Mouse (Mus musculus): ENCODE measurements around the gene Anks1b. TPM values are rescaled to one million over a fixed set of nuclear protein-coding genes. Genes with fewer than 3 reads are reported as not detected.

Anks1b gene
- total RNA-seq, 1 experiment from 2014 or later, result not detected

DNA sequence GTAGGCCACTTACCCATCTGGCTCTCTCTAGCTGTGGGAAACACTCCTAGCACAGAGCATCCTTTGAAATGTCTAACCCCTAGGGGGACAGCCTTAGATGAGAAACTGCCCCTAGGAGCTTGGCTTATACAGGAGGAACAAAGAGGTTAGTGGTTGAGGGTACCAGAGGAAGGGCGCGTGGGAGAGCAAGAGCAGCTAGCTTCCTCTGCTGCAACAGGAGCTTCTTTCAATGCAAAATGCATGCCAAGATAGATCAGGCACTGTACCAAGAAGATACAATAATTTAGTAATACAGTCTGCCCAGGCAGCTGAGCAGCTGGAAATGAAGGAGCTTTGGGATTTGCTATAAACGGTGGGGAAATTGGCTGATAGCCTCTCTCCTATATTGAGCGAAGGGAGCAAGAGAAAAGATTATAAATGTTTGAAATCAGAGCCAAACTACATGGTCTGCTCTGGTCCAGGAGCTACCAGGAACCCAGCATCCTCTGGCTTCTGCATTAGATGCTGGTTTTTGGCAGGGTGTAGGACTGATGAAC lies 621.7 kb downstream of the Anks1b start:
- no peak for ATAC-seq (replicated peaks; ENCODE audit: low read depth, poor library complexity, severe bottlenecking)

DNA sequence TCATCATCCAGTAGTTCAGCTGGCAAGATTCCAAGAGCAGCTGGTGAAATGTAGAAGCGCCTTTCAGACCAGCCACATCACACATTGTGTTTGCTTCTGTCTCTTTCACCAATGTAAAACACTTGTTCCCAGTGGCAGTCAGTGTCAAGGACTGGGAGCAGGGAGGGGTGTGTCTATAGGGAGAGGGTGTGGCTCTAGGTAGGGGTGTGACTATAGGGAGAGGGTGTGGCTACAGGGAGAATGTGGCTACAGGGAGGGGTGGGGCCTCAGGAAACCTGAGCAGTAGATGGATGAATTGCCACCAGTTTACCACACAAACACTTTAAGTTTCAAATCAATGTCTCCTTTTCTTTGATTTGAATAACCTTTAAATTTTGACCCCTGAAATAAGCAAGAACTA lies 634.3 kb downstream of the Anks1b start:
- ATAC-seq (replicated peaks; ENCODE audit: low read depth, poor library complexity, severe bottlenecking), result no peak

- no peak for ATAC-seq (replicated peaks; ENCODE audit: low read depth, poor library complexity, severe bottlenecking)
Measured at GRCm38 (mm10) chr10:90512801-90513200, 639.5 kb downstream of the Anks1b start.

GRCm38 (mm10) chr10:90531813-90532212 lies 658.5 kb downstream of the Anks1b start:
- no peak for ATAC-seq (replicated peaks; ENCODE audit: low read depth, poor library complexity, severe bottlenecking)

- ATAC-seq (replicated peaks; ENCODE audit: low read depth, poor library complexity, severe bottlenecking), result no peak
Measured at GRCm38 (mm10) chr10:90535370-90535769, 662.1 kb downstream of the Anks1b start.

- ATAC-seq (replicated peaks; ENCODE audit: low read depth, poor library complexity, severe bottlenecking), result no peak
Measured at GRCm38 (mm10) chr10:90546635-90547034, 673.3 kb downstream of the Anks1b start.

DNA sequence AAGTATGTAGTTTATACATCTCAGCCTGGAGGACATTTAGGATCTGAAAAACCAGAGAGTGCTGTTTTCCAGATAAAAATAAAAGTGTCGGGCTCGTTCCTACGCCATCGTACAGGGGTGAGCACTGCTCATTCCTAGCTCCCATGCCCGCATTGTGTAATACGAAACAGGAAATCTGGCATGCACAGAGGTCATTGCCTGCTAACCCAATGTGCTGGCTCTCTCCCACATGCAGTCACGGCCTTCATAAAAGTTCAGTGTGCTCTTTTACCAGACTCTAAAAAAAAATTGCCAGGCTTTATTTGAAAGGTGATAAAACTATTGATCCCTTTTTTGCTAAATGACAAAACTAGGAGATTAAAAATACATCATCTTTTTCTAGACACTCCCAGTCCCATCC lies 689.6 kb downstream of the Anks1b start:
- no peak for ATAC-seq (replicated peaks; ENCODE audit: low read depth, poor library complexity, severe bottlenecking)

DNA sequence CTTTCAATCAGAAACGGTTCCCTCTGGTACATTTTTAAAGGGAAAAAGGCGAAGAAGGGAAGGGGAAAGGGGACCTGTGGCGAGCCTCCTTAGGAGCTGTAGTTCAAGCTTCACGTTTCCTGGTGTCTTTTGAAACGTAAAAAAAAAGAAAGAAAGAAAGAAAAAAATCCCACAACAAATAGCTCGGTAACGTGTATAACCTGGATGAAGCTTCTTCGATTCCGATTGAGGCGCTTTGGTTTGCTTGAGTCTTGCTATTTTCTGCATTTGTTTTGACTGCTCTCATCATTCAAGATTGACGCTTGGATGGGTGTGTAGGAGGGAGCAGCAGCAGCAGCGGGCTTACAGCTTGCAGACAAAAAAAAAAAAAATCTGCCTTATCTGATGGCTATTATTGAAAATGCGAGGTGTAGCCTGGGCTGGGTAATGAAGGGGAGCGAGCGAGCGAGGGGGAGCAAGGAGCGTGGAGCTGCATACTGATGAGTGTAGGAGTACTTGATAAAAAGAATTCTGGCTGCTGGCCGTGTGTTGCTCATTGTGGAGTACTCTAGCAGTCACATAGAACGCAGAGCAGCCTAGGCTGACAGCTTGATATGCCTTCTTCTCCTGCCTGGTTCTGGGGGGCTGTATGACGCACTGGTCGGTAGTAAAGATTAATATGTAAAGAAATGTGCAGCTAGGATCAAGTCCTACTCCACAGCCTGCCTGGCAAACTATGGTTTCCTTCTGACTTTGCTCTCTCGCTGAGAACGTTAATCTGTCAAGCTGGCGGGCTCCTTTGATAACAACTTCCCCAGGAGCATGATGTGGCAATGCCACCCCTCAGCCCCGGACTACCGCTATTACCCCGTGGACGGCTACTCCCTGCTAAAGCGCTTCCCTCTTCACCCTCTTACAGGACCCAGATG lies 703.1 kb downstream of the Anks1b start:
- peak; percentile 52; the same call in 1 of the 2 replicates for ATAC-seq (replicated peaks; ENCODE audit: low read depth, poor library complexity, severe bottlenecking)

- no peak for ATAC-seq (replicated peaks; ENCODE audit: low read depth, poor library complexity, severe bottlenecking)
Measured at GRCm38 (mm10) chr10:90577099-90577461, 703.8 kb downstream of the Anks1b start.

DNA sequence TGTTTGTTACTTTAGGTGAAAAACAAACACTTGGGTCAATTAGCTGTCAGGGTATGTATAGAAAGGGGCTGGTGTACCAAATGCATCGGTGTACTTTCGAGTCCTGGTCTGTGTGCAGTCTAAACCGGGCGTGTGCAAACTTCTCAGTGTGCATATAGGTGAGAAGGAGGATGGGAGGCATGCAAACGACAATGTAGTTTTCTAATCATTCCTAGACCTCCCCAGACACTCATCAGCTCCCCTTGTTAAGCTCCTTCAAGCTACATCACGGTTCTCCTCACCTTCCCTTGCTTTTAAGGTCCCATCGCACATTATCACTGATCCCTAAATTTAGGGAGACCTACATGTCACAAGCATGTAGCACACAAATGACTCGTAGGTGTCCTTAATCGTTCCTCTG lies 704.5 kb downstream of the Anks1b start:
- no peak for ATAC-seq (replicated peaks; ENCODE audit: low read depth, poor library complexity, severe bottlenecking)

DNA sequence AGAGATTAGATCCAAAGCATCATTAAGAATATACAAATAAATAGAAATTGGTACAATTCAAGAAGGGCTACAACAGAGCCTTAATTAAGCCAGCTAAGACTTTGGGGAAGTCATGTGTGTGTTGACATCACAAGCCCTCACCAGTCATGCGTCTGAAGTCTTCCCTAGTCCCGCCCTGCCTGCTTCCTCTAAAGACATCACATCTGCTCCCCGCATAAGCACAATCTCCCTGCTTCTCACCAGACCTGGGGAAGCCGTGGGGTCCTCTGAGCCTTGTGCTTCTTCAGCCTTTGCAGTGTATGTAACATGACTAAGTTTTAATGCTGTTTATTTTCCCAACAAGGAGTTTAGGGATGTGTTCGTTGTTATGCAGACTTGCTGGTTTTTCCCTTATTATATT lies 706.7 kb downstream of the Anks1b start:
- no peak for ATAC-seq (replicated peaks; ENCODE audit: low read depth, poor library complexity, severe bottlenecking)

DNA sequence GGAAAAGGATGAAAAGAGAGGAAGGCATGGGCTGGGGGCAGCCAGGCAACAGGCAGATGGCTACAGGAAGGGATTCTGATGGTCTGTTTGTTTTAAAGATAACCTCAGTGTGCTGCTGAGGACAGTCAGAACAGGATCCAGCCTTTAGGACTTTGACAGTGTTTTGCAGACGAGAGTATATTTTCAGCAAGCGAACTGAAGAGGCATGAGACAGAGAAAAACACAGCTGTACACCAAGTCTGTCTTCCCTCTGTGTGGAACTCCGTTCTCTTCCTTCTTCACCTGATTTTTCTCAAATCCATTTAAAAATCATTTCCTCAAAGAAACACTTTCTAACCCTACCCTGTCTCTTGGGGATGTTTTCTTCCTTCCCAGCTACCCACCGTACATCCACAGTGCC lies 710.7 kb downstream of the Anks1b start:
- ATAC-seq (replicated peaks; ENCODE audit: low read depth, poor library complexity, severe bottlenecking), result no peak

DNA sequence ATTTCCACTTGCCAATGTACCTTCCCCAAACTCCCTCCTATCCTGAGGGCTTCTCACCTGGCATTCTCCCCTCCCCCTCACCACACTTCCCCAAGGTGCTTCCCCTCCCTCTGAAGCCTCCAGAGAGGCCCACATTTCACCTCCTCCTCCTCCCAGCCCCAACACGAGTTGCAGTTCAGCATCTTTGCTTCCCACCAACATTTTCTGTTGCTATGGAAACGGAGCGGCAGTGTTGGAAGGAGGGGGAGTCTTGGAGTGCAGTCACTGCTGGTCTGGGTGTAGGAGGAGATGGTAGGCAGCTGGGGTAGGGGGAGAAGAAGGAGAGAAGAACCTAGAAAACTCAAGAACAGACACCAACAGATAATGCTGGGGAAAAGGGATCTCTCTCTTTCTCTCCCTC lies 722.8 kb downstream of the Anks1b start:
- no peak for ATAC-seq (replicated peaks; ENCODE audit: low read depth, poor library complexity, severe bottlenecking)

DNA sequence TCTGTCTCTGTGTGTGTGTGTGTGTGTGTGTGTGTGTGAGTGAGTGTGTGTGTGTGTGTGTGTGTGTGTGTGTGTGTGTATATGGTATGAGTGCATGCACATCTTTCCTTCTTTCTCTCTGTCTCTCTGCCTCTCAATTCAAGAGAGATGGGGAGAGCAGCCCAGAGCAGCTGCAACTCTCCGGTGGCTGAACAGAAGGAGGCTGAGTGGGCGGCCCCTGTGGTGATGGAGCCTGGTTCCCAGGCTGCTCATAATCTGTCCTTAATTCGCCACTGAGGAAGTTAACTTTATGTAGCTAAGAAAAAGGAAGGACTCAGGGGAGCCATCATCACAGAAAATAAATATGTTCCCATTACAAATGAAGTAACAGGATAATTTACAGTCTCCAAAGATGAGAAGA lies 723.3 kb downstream of the Anks1b start:
- no peak for ATAC-seq (replicated peaks; ENCODE audit: low read depth, poor library complexity, severe bottlenecking)

DNA sequence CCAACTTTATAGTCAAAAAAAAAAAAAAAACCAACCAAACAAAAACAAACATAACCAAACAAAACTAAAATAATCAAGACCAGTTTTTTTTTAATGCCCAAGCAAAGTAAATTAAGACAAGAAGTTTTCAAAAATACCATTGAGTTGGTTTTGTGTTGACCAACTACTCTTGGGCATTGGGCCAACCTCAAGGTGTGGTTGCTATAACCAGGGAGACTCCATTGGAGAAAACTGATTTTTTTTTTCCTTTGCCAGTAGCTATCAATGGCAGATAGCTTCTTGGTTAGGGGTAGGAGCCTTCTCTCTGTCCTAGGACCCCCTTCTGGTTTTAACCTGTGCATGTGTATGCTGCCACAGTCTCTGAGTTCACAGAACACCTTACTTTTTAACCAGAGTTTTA lies 725.8 kb downstream of the Anks1b start:
- no peak for ATAC-seq (replicated peaks; ENCODE audit: low read depth, poor library complexity, severe bottlenecking)

- no peak for ATAC-seq (replicated peaks; ENCODE audit: low read depth, poor library complexity, severe bottlenecking)
Measured at GRCm38 (mm10) chr10:90599726-90600531, 726.6 kb downstream of the Anks1b start.

DNA sequence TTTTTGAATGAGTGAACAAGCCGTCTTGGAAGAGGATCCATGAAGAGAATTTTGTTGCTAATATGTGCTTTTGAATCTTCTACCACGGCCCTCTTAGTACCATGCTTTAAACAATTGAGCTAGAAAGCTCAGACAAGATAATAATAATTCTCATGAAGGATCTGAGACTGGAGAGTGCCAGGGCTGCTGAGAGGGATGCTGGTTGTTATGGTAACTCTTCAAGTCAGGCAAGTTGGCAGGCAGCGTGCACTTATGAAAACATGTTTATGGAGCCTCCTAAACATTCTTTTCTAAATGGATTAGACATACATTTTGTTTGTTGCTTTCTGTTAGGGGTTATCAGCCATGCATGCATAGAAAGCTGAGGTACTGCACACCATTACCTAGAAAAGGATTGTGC lies 734.3 kb downstream of the Anks1b start:
- ATAC-seq (replicated peaks; ENCODE audit: low read depth, poor library complexity, severe bottlenecking), result no peak

GRCm38 (mm10) chr10:90609437-90609836 lies 736.1 kb downstream of the Anks1b start:
- ATAC-seq (replicated peaks; ENCODE audit: low read depth, poor library complexity, severe bottlenecking), result no peak

- no peak for ATAC-seq (replicated peaks; ENCODE audit: low read depth, poor library complexity, severe bottlenecking)
Measured at GRCm38 (mm10) chr10:90613051-90613450, 739.7 kb downstream of the Anks1b start.

DNA sequence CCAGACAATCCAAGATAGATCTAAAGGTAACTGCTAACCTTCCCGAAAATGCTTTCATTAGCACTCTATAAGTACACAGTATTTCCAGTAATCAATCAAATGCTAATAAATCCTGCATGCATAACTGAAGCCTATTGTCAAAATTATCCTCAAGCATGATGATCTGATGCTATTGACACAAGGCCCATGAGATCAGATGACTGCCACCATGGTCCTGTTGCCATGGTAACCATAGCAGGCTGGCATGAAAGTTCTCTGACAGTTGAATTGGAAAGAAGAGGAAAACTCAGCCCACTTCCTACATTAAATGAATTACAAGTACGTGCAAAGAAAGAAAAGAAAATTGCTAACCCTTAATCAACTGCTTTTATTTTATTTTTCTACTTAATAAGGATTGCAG lies 741.9 kb downstream of the Anks1b start:
- no peak for ATAC-seq (replicated peaks; ENCODE audit: low read depth, poor library complexity, severe bottlenecking)

DNA sequence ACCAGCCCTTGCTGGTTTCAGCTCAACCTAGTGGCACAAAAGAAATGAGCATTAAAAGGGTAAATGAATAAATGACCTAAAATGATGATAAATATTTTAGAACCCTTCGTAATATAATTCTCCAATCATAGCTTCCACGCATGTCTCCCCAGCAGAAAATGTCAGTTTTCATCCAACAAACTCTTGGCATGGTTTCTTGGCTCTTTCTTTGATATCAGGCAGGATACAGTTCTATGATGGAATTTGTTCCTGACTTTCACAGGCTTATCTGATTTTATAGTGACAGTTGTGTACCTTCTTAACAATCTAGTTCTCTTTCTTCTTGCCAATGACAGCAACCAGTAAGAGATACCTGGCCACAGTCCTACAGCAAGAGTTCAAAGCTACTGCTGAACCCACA lies 743.3 kb downstream of the Anks1b start:
- ATAC-seq (replicated peaks; ENCODE audit: low read depth, poor library complexity, severe bottlenecking), result no peak

Data from common myeloid progenitor, adult 5-6 weeks (primary cell).